Mouse (Mus musculus): ENCODE results near the gene Bloc1s1.
A peak's percentile ranks its signal among the peaks of the same experiment; 100 is the strongest.

Bloc1s1 gene

GRCm38 (mm10) chr10:128923935-128924334 lies at the start of gene Bloc1s1:
Gene Bloc1s1 (minus strand): TSS chr10:128924035.
- no peak for DNase-seq

- DNase-seq, result no peak
Measured at GRCm38 (mm10) chr10:128972841-128973240, 49.0 kb upstream of the Bloc1s1 start.

DNA sequence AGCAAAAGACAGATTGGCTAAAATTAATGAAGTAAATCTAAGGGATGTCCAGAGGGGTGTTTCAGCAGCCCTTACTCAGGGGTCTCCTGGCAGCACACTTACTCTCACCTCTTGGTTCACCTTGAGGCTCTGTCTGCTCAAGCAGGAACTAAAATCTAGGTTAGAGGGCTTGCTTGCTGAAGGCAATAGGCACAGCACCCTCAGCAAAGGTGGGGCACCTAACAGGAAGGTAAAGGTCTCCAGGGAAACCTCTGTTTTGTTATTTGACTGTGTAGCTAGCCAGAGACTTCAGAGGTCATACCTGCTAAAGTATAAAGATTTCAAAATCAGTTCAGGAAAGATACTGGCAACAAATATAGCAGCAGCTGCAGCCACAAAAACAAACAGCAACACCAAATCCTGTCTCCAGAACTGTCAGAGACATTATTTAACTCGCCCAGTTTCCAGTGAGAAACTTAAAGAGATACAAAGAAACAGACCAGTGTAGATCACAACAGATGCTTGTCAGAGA lies 47.0 kb upstream of the Bloc1s1 start:
- DNase-seq, result peak in 1 of 2 experiments; percentile 26

DNA sequence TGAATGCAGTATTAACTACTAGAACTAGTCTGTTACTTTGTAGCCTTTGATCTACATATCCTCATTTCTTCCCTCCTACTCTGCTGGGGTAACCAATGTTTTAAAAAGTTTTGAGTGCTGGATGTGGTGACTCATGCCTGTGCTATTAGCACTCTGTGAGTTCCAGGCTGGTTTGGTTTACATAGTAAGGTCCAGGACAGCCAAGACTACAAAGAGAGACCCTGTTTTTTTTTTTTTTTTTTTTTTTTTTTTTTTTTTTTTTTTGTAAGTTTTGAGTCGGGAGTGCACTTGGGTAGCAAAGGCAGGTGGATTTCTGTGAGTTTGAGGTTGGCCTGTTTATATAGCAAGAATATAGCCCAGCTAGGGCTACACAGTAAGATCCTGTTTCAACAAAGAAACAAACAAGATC lies 44.5 kb upstream of the Bloc1s1 start:
- DNase-seq, result peak in 1 of 2 experiments; percentile 48

- DNase-seq, result no peak
Measured at GRCm38 (mm10) chr10:128965871-128966270, 42.0 kb upstream of the Bloc1s1 start.

GRCm38 (mm10) chr10:128964961-128965360 lies 41.1 kb upstream of the Bloc1s1 start:
- no peak for DNase-seq

GRCm38 (mm10) chr10:128960590-128961584 lies 37.1 kb upstream of the Bloc1s1 start, which contains the start of gene Mettl7b:
Gene Mettl7b (minus strand): TSS chr10:128960988.
- DNase-seq, result no peak

DNA sequence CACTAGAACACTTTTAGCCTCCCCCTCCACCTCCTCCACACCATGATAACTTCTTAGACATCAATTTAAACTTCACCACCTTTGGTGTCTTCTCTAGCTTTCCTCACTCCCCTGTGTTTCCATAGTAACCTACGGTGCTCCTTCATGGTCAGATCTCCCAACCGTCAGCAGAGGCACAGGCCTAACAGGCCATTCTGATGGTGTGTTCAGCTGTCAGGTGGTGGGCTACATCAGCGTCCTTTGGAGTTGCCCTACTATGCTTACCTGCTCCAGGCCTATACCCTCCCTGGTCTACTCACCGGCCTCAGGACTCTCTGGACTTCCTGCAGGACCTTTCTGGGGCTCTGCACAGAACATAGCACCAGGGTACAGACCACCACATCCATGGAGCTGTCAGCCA lies 36.3 kb upstream of the Bloc1s1 start:
- DNase-seq, result no peak

GRCm38 (mm10) chr10:128958340-128958739 lies 34.5 kb upstream of the Bloc1s1 start:
- no peak for DNase-seq

GRCm38 (mm10) chr10:128950208-128950887 lies 26.5 kb upstream of the Bloc1s1 start:
- no peak for DNase-seq

DNA sequence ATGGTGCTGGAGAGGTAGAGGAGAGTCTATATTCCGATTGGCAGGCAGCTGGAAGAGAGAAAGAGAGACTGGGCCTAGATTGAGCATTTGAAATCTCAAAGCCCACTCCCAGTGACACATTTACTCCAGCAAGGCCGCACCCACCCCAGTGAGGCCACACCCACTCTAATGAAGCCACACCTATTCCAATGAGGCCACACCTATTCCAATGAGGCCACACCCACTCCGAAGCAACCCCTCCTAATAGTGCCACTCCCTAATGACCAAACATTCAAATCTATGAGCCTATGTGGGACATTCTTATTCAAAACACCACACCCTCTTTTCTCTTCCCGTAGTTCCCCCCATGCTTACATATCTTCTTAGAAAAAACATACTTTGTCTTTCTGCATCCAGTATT lies 23.7 kb upstream of the Bloc1s1 start:
- DNase-seq, result no peak

GRCm38 (mm10) chr10:128945675-128946074 lies 21.8 kb upstream of the Bloc1s1 start:
- DNase-seq, result peak; percentile 60 to 64

DNA sequence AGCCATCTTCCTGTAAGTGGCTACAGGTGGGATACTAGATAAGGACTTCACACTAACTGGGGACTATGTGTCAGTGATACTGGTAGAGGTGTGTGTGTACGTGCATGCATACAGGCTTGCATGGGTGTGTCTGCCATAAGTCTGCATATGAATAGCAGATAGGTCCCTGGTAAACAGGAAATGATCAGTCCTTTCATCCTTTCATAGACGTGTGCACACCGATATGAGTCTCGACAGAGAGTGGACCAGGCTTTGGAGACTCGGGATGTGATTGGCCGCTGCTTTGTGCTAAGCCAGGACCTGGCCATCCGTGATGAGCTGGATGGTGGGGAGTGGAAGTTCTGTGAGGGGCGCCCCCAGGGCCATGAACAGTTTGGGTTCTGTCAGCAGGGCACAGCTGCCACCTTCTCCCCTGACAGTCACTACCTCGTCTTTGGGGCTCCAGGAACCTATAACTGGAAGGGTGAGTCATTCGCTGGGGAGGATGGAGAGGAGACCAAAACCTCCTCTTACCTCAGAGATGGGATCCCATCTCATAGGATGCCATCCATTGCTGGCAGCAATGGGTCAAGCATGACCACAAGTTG lies 16.7 kb upstream of the Bloc1s1 start:
- no peak for DNase-seq

GRCm38 (mm10) chr10:128938974-128939373 lies 15.1 kb upstream of the Bloc1s1 start:
- DNase-seq, result peak; percentile 48 to 52

- DNase-seq, result peak; percentile 90
Measured at GRCm38 (mm10) chr10:128938457-128938856, 14.6 kb upstream of the Bloc1s1 start.

GRCm38 (mm10) chr10:128937756-128938390 lies 14.0 kb upstream of the Bloc1s1 start:
- no peak for DNase-seq

- no peak for DNase-seq
Measured at GRCm38 (mm10) chr10:128935826-128936440, 12.1 kb upstream of the Bloc1s1 start.

DNA sequence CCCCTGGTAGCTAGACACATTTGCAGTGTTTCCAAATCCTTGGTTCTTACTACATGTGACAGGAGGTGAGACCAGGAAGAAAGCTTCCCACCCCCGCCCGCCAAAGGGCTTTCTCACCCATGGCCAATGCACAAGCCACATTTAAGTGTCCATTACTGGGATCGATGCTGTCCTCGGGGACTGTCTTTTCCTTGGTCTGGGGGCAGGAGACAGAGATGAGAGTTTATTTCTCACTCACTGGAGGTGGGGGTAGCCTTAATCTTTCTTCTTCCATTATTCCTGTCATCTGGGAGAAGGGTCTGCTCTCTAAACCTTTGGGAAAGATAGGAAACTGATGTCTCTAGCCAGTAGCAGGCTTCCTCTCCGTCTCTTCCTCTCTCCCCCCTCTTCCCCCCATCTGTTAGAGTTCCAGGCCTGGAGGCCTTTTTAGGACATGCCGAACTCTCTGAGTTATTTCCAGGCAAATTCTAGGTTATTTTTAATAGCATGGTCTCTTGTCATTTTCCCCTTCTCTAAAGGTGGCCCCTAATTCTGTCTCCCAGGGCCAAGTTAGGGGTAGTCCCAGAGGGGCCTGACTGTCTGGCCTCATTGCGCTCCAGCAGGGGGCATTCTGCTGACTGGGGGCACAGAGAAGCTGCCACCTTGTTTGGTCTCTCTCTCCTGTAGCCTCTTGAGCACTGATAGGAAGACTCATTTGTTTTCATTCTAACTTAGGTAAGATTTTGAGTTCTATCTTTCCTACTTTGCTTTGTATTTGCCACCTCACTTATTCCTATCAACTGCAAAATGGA lies 11.4 kb upstream of the Bloc1s1 start:
- DNase-seq, result no peak

DNA sequence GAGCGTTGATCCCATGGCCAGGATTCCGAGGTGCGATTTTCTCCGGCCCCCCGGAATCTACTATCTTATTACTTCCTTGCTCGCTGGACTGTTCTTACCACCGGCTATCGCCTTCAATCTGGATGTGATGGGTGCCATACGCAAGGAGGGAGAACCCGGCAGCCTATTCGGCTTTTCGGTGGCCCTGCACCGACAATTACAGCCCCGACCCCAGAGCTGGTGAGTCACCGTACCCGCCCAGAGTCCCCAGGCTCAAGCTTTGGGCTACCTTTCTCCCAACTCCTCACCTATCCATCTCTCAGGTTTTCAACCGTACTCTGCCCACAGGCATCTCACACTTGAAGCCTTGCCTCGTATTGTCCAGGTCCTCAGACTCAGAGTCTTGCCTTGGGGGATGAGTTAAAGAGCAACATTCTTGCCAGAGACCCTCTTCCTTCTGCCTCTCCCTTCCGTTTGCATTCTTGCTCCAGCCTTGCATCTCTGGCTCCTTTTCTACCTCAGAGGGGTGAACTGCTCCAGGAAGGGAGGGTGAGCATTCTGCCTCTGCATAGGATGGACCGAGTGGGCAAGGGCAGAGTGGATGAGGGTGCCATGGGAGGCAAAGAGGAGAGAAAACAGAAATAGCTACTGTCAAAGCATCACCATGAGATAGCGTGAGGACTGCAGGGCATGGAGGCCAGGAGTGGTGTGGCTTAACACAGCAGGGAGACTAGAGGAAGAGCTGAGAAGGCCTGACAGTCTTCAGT lies 10.3 kb upstream of the Bloc1s1 start:
- no peak for DNase-seq

DNA sequence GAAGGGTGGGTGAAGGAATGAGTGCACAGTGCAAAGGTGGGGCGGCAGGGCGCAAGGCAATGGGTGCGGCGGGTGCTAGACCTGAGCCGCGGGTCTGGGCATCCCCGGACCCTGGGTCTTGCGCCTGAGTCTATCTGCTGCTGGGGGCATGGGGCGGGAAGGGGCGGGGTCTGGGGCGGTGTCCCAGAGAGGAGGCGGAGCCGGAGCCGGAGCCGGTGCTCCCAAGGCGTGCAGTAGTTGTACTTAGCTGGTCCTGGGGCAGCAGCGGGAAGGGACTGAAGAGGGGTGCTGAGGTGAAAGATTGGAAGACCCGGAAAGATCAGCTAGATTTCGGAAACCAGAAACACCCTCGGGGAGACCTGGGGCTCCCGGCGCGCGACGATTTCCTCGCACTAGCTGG lies 9.7 kb upstream of the Bloc1s1 start, which contains the start of gene Itga7:
Gene Itga7, plus strand, starts transcription at position 245 of the 400 bp plus-strand sequence.
- DNase-seq, result peak; percentile 38 to 41

Data from lung, adult 18-20 months (tissue).